Mouse (Mus musculus) adrenal gland (tissue): ENCODE results near the gene Wdr47.
"Not testable (repeated sequence)": the region's sequence is repeated elsewhere in the genome, so short reads cannot be mapped to it uniquely, and the experiment has no call there.

ENCODE experiments used
- intact Hi-C: fragments of 180-260 bp; cut with DNase I; formaldehyde crosslinking; loops from one replicate; pipeline ENCODE4 v1.15.1; 2025
- long read RNA-seq, 2 experiments: library from polyadenylated mRNA; unstranded; transcript quantifications; one replicate each; pipeline ENCODE4 v2.0.0; 2020; ENCODE audit warnings: borderline replicate concordance in 1 of 2; ENCODE audit not compliant: insufficient replicate concordance in 1 of 2

Wdr47 gene
- long read RNA-seq, experiment 1, full-length matches to known transcripts, result 2 of 4 reads
- long read RNA-seq, experiment 1, partial matches to known transcripts, result 0 of 4 reads
- long read RNA-seq, experiment 1, other reads (novel, unspliced or antisense), result 2 of 4 reads
- long read RNA-seq, experiment 2, full-length matches to known transcripts, result 2 of 3 reads
- long read RNA-seq, experiment 2, partial matches to known transcripts, result 1 of 3 reads
- long read RNA-seq, experiment 2, other reads (novel, unspliced or antisense), result 0 of 3 reads

DNA sequence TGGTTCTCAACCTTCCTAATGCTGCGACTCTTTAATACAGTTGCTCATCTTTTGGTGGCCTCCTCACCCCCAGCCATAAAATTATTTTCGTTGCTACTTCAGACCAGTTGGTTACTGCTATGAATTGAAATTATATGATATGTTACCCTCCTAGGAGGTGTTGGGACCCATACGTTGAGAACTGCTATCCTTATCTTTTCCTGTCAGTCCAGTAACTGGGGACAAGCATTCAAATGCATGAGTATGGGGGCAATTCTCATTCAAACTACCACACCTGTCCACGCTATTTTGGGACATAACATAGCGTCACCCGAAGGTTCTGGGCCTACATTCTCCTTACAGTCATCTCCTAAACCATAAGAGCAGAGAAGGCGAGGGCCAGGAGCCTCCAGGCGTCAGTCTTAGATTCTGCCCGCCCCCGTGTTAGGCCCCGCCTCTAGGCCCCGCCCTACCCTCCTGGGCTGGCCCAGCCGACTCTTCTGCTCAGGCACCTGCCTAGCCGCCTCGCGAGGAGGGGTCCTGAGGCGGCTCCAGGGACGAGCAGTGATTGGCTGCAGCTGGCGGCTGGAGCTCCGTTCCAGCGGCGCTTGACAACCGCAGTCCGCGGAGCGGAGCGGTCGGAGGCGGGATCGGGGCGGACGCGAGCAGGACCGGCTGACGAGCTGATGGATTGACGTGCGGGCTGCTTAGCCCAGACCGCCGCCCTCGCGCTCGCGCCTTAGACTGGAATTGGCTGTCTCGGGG lies at the start of gene Wdr47:
Gene Wdr47, plus strand, starts transcription at position 494 of the 744 bp plus-strand sequence.
- intact Hi-C loops, result no loop called here

- intact Hi-C loops, result no loop called here
These were observed 48.8 kb upstream of the Wdr47 start for GRCm38 (mm10) chr3:108542299-108542698.

DNA sequence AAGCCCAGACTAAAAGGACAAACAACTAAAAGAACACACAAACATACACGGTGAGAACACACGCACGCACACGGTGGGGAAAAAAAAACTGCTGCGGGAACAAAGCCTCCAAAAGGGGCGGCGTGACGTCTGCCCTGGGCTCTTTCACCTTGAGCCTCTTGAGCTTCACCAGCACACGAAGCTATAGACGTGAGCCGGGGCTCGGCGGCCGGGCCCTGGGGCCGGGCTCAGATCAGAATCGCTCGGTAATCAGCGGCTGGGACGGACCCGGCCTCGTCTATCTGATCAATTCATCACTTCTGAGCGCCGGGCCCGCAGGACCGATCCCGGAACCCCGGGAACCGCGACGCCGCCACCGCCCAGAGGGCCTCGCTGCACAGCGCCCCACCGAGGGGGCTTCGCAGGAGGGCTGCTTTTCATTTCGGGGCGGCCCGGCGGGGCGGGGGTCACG lies 36.9 kb upstream of the Wdr47 start:
- intact Hi-C loops, result loop anchor here (5.0 kb wide), 1 partner anchor 112 kb away; no protein-coding TSS in a partner anchor

DNA sequence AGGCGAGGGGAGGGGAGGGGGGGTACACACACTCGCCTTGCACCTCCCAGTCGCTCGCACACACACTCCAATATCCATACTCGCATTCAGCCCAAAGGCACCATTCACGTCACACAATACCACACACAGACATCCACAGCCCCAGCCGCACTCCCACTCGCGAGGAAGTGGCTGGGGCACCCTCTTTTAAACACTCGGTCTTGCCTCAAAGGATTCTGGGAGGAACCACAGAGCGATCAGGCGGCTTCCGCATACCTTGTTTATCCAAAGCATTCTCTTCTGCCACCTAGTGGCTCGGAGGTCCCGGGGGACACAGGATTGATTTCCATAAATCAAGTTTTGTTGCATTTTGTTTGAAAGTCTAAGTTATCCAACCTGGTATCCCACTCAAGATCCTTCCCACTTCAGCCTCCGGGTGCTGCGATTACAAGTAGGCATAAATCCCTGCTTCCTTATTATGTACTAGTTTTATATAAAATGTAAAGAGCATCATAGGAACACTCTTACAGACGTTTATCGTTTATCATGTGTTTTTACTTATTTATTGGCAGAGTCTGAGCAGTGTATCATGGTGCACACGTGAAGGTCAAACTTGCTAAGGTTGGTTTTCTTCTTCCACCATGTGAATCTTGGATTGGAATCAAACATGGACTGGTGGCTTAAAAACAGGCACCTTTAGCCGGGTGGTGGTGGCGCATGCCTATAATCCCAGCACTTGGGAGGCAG lies 36.3 kb upstream of the Wdr47 start:
- intact Hi-C loops, result loop anchor here (5.0 kb wide), 1 partner anchor 112 kb away; no protein-coding TSS in a partner anchor

GRCm38 (mm10) chr3:108557888-108558287 lies 33.2 kb upstream of the Wdr47 start:
- intact Hi-C loops, result no loop called here

DNA sequence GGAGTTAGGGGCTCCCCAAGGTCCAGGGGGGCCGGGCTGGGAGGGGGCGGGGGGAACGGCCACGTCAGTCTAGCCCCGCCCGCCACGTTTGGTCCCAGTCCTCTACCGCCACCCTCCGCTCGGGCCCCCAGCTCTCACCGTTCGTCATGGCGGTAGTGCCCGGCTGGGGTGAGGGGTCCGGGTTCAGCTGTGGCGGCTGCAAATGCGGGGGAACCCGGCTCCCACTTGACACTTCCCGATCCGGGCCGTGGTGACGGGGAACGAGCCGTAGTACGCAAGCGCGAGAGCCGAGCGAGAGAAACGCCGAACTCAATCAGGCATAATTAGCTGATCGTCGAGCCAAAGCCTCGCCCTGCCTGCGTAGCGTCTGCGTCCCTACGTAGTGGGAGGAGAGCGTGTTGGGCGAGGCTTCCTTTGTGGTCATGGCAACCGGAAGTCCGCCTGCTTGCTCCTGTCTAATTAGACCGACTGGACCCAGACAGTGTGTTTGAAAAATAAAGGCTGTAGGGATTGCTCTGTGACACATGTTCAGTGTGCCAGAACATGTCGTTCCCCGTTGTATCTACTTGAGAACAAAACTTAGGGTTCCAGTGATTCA lies 28.8 kb upstream of the Wdr47 start, which contains the start of gene Tmem167b:
Gene Tmem167b, minus strand, starts transcription at position 334 of the 598 bp plus-strand sequence.
- intact Hi-C loops, result loop anchor here (2.0 kb wide), 1 partner anchor 161 kb away; no protein-coding TSS in a partner anchor

- intact Hi-C loops, result loop anchor here (2.0 kb wide), 1 partner anchor 162 kb away; no protein-coding TSS in a partner anchor
These were observed 28.3 kb upstream of the Wdr47 start for GRCm38 (mm10) chr3:108562777-108563271.

DNA sequence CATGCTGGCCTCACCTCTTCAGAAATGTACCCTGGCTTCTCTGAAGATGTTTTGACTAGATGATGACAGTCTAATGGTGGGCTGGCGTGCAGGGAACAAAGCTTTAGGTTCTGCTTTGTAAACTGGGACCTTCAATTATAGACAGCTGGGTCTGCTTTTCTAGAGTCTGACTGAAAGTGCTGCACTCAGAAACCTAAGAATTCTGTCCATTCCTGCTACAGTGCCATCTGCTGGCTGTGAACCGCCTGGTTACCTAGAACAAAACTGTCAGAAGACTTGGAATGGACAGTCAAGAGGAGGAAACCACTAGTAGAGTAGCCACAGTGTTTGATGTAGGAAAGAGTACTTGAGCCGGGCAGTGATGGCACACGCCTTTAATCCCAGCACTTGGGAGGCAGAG lies 27.8 kb upstream of the Wdr47 start:
- intact Hi-C loops, result loop anchor here (2.0 kb wide), 1 partner anchor 163 kb away; no protein-coding TSS in a partner anchor

DNA sequence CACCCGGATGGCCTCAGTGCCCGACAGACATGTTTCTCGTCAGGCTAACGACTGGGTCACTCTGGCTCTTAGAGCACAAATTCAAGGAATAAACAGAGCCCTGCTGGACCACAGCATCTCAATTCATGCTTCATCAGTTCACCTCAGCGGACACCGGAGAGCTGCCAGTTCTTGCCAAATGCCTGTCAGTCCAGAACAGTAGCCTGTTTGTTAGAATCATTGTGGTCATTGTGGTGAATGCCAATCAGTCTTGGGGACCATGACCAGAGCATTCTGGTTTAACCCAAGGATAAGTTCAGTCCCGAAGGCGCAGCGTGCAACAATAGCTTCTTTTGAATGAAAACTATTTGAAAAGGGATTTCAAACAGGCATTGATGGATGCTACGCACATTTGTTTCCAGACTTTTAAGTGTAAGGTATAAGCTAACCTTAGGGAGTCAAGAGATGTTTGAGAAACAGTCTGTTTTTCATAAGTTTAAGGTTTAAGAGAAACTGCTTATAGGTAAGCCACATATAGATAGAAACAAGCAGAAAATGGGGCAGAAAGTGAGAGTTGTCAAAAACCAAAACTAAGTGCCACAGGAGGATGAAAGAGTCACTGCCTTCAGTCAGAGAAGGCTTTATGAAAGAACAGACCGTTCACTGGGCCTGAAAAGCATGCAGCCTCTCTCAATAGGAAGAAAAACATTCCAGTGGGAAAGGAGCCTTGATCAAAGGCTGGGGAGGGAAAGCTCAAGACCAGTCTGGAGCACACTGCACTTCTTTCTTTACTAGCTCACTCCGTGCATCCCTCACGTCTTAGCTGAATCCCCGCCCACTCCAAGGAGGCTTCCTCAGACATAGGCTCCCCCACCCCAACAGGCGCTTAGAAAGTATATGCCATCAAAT lies 22.8 kb upstream of the Wdr47 start:
- intact Hi-C loops, result no loop called here

DNA sequence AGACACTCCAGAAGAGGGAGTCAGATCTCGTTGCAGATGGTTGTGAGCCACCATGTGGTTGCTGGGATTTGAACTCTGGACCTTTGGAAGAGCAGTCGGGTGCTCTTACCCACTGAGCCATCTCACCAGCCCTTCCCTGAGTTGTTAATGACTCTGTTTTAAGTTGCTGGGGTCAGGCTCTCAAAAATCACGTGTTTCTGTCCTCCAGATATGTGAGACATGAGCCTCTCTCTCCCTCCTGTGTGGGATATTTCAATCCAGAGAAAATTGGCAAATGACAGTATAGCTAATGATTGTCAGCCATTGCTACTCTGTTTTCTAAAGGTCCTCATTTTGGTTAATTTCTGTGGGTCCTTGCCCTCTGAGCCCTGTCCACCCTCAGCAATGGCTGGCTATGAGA lies 21.4 kb upstream of the Wdr47 start:
- intact Hi-C loops, result not testable (repeated sequence)

- intact Hi-C loops, result no loop called here
These were observed 20.3 kb upstream of the Wdr47 start for GRCm38 (mm10) chr3:108570813-108571212.

GRCm38 (mm10) chr3:108571443-108572294 lies 19.4 kb upstream of the Wdr47 start, which contains the start of gene Taf13:
Gene Taf13, plus strand, starts transcription at chr3:108571698.
- intact Hi-C loops, result no loop called here

- intact Hi-C loops, result no loop called here
These were observed 18.6 kb upstream of the Wdr47 start for GRCm38 (mm10) chr3:108572309-108573010.

- intact Hi-C loops, result no loop called here
These were observed 17.1 kb upstream of the Wdr47 start for GRCm38 (mm10) chr3:108574018-108574417.

GRCm38 (mm10) chr3:108584580-108584979 lies 6.5 kb upstream of the Wdr47 start:
- intact Hi-C loops, result no loop called here

GRCm38 (mm10) chr3:108588446-108588845 lies 2.6 kb upstream of the Wdr47 start:
- intact Hi-C loops, result no loop called here

DNA sequence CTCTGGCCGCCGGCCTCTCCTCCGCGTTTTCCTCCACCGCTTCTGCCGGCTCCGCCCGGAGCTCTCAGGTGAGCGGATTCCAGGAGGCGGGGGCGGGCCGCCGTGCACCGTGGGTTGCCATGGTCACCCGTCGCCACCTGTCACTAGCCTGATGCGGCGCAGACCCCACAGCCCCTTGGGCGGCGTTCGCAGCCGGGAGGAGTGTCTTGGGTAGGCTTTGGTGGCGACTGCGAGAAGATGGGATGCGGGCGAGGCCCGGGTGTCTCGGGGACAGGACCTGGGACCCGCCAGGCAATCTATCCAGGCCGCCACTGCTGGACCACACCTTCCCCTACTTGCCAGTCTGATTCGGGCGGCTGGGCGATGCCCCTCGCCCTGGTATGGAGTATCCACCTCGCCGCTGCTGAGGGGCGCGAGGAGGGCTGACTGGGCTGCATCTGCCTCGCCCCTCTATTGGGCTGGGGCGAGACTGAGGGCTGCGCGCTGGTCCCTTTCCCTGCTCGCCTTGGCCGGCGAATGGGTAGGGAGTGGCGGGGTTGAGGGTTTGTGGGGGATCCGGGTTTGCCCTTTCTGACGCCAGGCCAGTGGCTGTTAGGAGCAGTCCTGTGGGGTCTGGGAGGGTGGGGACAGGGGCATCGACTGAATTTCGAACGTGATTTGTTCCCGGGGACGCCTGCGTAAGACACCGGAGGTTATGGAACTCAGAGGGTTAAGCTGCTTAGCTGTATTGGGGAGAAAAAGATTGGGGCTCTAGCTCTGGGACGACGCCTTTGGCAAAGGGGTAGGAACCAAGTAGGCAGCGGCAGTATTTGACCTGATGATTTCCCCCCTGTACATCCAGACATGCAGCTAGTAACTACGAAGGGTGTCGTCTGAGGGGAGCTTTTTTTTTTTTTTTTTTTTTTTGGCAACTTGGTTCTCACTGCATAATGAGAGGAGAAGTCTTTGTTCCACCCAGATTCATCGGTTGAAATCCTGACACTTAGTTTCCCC lies 747 bp downstream of the Wdr47 start:
- intact Hi-C loops, result no loop called here
